Mouse (Mus musculus) ES-Bruce4 (cell line): ENCODE results near the gene Gjc1.

ENCODE experiments used
- CTCF ChIP-seq: IDR thresholded peaks from one replicate; pipeline ENCODE4 v1.8.1; 2011; ENCODE audit warnings: low read depth, low read length
- POLR2A ChIP-seq: IDR thresholded peaks from one replicate; pipeline ENCODE4 v1.8.1; 2011; ENCODE audit warnings: low read length; ENCODE audit not compliant: insufficient read depth

DNA sequence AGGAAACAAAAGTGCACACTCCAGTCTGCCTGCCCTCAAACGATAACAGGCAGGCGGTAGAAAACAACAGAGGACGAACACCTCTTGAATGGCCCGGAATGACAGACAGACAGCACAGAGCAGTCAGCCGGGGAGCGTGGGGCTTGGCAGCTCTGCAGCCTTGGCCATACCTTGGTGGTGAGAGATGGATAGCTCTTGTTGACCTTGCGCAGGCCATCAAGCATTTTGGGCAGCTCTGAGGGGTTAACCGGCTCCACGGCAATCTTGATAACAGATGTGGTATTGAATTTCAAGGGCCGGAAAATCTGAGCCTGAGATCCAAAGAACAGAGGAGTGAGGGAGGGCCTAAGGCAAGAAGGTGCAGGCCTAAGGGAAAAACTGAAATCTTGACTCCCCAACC is 26.4 kb upstream of the Gjc1 start:
- no peak for TF ChIP-seq CTCF
- no peak for TF ChIP-seq POLR2A
